Mouse (Mus musculus): Measurements from ENCODE around the gene Rrp7a.

DNA sequence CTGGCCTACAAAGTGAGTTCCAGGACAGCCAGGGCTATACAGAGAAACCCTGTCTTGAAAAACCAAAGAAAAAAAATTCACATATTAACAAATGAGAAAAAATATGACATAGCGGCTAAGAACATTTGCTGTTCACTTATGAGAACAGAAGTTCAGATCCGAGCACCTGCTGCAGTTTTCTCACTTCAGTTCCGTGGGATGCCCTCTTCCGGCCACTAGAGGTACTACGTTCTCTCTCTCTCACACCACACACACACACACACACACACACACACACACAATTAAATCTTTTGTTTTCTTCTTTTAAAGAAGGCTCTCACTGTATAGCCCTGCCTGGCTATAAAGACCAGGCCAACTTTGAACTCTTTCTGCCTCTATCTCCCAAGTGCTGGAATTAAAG lies 54.3 kb downstream of the Rrp7a start:
- TF ChIP-seq EP300 (optimal IDR thresholded peaks at IDR 0.05) = no peak
- no peak for TF ChIP-seq CTCF (IDR thresholded peaks at IDR 0.05; ENCODE audit: low read depth)

All from stomach, postnatal 0 days (tissue).